Mouse (Mus musculus) MEL (cell line): ENCODE measurements at regions not wholly inside any gene's neighbourhood (a gene's known extent, or its start where the extent isn't known, plus 50 kb on each side); places are given as distances from the start of the nearest gene placed in this dataset.

Experiments used
- DNase-seq: peaks from one replicate; pipeline ENCODE4 v3.0.0; 2011; ENCODE audit warnings: low read depth, low spot score
- H3K27ac ChIP-seq: 2 replicates; pipeline ENCODE4 v1.5.1; 2012; ENCODE audit warnings: low read depth, mild to moderate bottlenecking, control low read depth, low read length, moderate library complexity; ENCODE audit not compliant: control insufficient read depth
- H3K27me3 ChIP-seq, 2 experiments: fragments of 150-350 bp in 1 of 2; sonication (generic) in 1 of 2; 2 replicates each; pipeline ENCODE4 v1.6.1; 2012; ENCODE audit warnings: low read length in 2 of 2, mild to moderate bottlenecking in 2 of 2, improper control_type of control experiment in 1 of 2, moderate library complexity in 1 of 2; ENCODE audit not compliant: insufficient read depth in 2 of 2, control insufficient read depth in 1 of 2
- H3K36me3 ChIP-seq, 2 experiments: 2 replicates each; pipeline ENCODE4 v1.6.1; 2012 to 2014; ENCODE audit warnings: low read length in 2 of 2, improper control_type of control experiment in 1 of 2, inconsistent platforms in 1 of 2, mild to moderate bottlenecking in 1 of 2; ENCODE audit not compliant: insufficient read depth in 2 of 2, control insufficient read depth in 1 of 2
- H3K4me1 ChIP-seq, 2 experiments: fragments of 150-350 bp in 1 of 2; sonication (generic) in 1 of 2; 2 replicates each; pipeline ENCODE4 v1.6.1; 2012; ENCODE audit warnings: low read length in 2 of 2, improper control_type of control experiment in 1 of 2, mild to moderate bottlenecking in 1 of 2; ENCODE audit not compliant: insufficient read depth in 2 of 2, control insufficient read depth in 1 of 2
- H3K4me3 ChIP-seq, 2 experiments: fragments of 150-350 bp in 1 of 2; sonication (generic) in 1 of 2; 2 replicates each; pipeline ENCODE4 v1.5.1; 2012; ENCODE audit warnings: low read depth in 2 of 2, low read length in 2 of 2, mild to moderate bottlenecking in 2 of 2, moderate library complexity in 2 of 2, control low read depth in 1 of 2, improper control_type of control experiment in 1 of 2; ENCODE audit not compliant: control insufficient read depth in 1 of 2, insufficient read depth in 1 of 2
- H3K79me2 ChIP-seq: 2 replicates; pipeline ENCODE4 v1.6.1; 2012; ENCODE audit warnings: mild to moderate bottlenecking, low read length, moderate library complexity; ENCODE audit not compliant: control insufficient read depth, poor library complexity, insufficient read depth
- H3K9ac ChIP-seq: 2 replicates; pipeline ENCODE4 v1.6.1; 2012; ENCODE audit warnings: low read depth, mild to moderate bottlenecking, control low read depth, low read length, moderate library complexity; ENCODE audit not compliant: control insufficient read depth, poor library complexity, severe bottlenecking
- H3K9me3 ChIP-seq: fragments of 150-350 bp; sonication (generic); replicated peaks from 2 replicates; pipeline ENCODE4 v1.6.1; 2012; ENCODE audit warnings: mild to moderate bottlenecking, low read length, improper control_type of control experiment, moderate library complexity; ENCODE audit not compliant: insufficient read depth
- CHD1 ChIP-seq: IDR thresholded peaks from 2 replicates; pipeline ENCODE4 v1.6.1; 2012; ENCODE audit warnings: low read depth, mild to moderate bottlenecking, inconsistent platforms, low read length, improper control_type of control experiment
- CHD2 ChIP-seq: IDR thresholded peaks from 2 replicates; pipeline ENCODE4 v1.6.1; 2011; ENCODE audit warnings: low read length, improper control_type of control experiment
- ETS1 ChIP-seq: IDR thresholded peaks from 2 replicates; pipeline ENCODE4 v1.6.1; 2012; ENCODE audit warnings: low read depth, mild to moderate bottlenecking, inconsistent platforms, low read length, improper control_type of control experiment, moderate library complexity
- GABPA ChIP-seq: IDR thresholded peaks from 2 replicates; pipeline ENCODE4 v1.6.1; 2012; ENCODE audit warnings: low read depth, mild to moderate bottlenecking, inconsistent platforms, low read length, improper control_type of control experiment, moderate library complexity
- JUND ChIP-seq: IDR thresholded peaks from 2 replicates; pipeline ENCODE4 v1.6.1; 2011; ENCODE audit warnings: low read depth, mild to moderate bottlenecking, improper control_type of control experiment, low read length
- KAT2A ChIP-seq: conservative IDR thresholded peaks from 2 replicates; pipeline ENCODE4 v1.6.1; 2012; ENCODE audit warnings: low read depth, low read length, improper control_type of control experiment, inconsistent platforms
- MAZ ChIP-seq: IDR thresholded peaks from 2 replicates; pipeline ENCODE4 v1.6.1; 2012; ENCODE audit warnings: low read depth, mild to moderate bottlenecking, inconsistent platforms, low read length, improper control_type of control experiment
- MXI1 ChIP-seq: IDR thresholded peaks from 2 replicates; pipeline ENCODE4 v1.6.1; 2011; ENCODE audit warnings: mild to moderate bottlenecking, low read depth, low read length, improper control_type of control experiment
- MYB ChIP-seq: IDR thresholded peaks from 2 replicates; pipeline ENCODE4 v1.6.1; 2011; ENCODE audit warnings: mild to moderate bottlenecking, low read depth, low read length, improper control_type of control experiment
- NELFE ChIP-seq: IDR thresholded peaks from 2 replicates; pipeline ENCODE4 v1.6.1; 2011; ENCODE audit warnings: low read depth, low read length, improper control_type of control experiment
- NRF1 ChIP-seq: IDR thresholded peaks from 2 replicates; pipeline ENCODE4 v1.6.1; 2014; ENCODE audit warnings: low read depth, mild to moderate bottlenecking, inconsistent platforms, low read length, improper control_type of control experiment, moderate library complexity; ENCODE audit not compliant: poor library complexity, insufficient read depth, severe bottlenecking
- POLR2A ChIP-seq, 2 experiments: IDR thresholded peaks; 2 replicates each; pipeline ENCODE4 v1.6.1; 2011 to 2012; ENCODE audit warnings: low read length in 2 of 2, mild to moderate bottlenecking in 2 of 2, control low read depth in 1 of 2, improper control_type of control experiment in 1 of 2, low read depth in 1 of 2, moderate library complexity in 1 of 2; ENCODE audit not compliant: control insufficient read depth in 1 of 2, insufficient read depth in 1 of 2, poor library complexity in 1 of 2
- POLR2AphosphoS5 ChIP-seq: IDR thresholded peaks from 2 replicates; pipeline ENCODE4 v1.6.1; 2012; ENCODE audit warnings: low read depth, borderline replicate concordance, mild to moderate bottlenecking, inconsistent platforms, low read length, moderate library complexity, mixed read lengths
- RAD21 ChIP-seq: IDR thresholded peaks from 2 replicates; pipeline ENCODE4 v1.6.1; 2011; ENCODE audit warnings: mild to moderate bottlenecking, low read depth, low read length, improper control_type of control experiment
- RCOR1 ChIP-seq: IDR thresholded peaks from 2 replicates; pipeline ENCODE4 v1.6.1; 2012; ENCODE audit warnings: low read depth, mild to moderate bottlenecking, inconsistent platforms, low read length, improper control_type of control experiment
- SIN3A ChIP-seq: IDR thresholded peaks from 2 replicates; pipeline ENCODE4 v1.6.1; 2012; ENCODE audit warnings: low read length, improper control_type of control experiment, inconsistent platforms
- TBP ChIP-seq: IDR thresholded peaks from 2 replicates; pipeline ENCODE4 v1.8.0; 2011; ENCODE audit warnings: low read depth, low read length, improper control_type of control experiment
- UBTF ChIP-seq: IDR thresholded peaks from 2 replicates; pipeline ENCODE4 v1.6.1; 2012; ENCODE audit warnings: low read depth, mild to moderate bottlenecking, inconsistent platforms, low read length, improper control_type of control experiment, moderate library complexity, borderline replicate concordance; ENCODE audit not compliant: insufficient read depth
- USF1 ChIP-seq: IDR thresholded peaks from 2 replicates; pipeline ENCODE4 v1.6.1; 2014; ENCODE audit warnings: low read depth, mild to moderate bottlenecking, inconsistent platforms, low read length, improper control_type of control experiment, moderate library complexity
- USF2 ChIP-seq, 2 experiments: IDR thresholded peaks; 2 replicates each; pipeline ENCODE4 v1.6.1; 2011 to 2012; ENCODE audit warnings: improper control_type of control experiment in 2 of 2, low read length in 2 of 2, borderline replicate concordance in 1 of 2, inconsistent platforms in 1 of 2, low read depth in 1 of 2, mild to moderate bottlenecking in 1 of 2; ENCODE audit not compliant: insufficient read depth in 1 of 2
- ZKSCAN1 ChIP-seq: IDR thresholded peaks from 2 replicates; pipeline ENCODE4 v1.6.1; 2012; ENCODE audit warnings: low read depth, mild to moderate bottlenecking, inconsistent platforms, low read length, improper control_type of control experiment, moderate library complexity
- ZMIZ1 ChIP-seq: IDR thresholded peaks from 2 replicates; pipeline ENCODE4 v1.6.1; 2012; ENCODE audit warnings: low read depth, mild to moderate bottlenecking, inconsistent platforms, low read length, improper control_type of control experiment, moderate library complexity

DNA sequence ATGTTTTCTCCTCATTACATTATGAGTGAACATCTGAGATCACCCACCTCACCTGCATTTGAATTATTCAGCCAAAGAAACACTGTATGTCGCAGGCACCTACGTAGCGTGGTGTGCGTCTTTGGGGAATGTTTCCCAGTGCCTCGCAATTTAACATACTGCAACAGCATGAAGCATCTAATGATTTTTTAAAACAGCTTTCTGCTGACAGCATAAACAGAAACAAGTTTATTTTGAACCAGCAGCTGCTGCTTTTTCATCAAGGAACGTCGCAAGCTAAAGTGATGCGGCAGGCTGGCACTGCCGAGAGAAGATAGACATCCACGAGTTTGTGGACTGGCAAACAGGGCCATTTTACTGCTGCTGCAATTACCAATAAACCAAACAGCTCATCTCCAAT is 950.7 kb downstream of the Rps29 start:
- DNase-seq = no peak
- TF ChIP-seq NELFE = no peak
- no peak for TF ChIP-seq NRF1
- no peak for TF ChIP-seq UBTF
- no peak for TF ChIP-seq ZKSCAN1
- TF ChIP-seq MXI1 = no peak
- TF ChIP-seq SIN3A = no peak
- TF ChIP-seq ETS1 = no peak
- TF ChIP-seq RAD21 = no peak
- H3K4me1 ChIP-seq = no peaks in the 10 kb centered on the region
- H3K27ac ChIP-seq = no peak overlapping the region
- H3K9me3 ChIP-seq = no peaks in the 10 kb centered on the region
- H3K36me3 ChIP-seq = no peaks in the 10 kb centered on the region
- no peaks in the 10 kb centered on the region for H3K27me3 ChIP-seq
- no peak overlapping the region for H3K4me3 ChIP-seq
- no peak overlapping the region for H3K9ac ChIP-seq
- H3K79me2 ChIP-seq = no peaks in the 10 kb centered on the region

DNA sequence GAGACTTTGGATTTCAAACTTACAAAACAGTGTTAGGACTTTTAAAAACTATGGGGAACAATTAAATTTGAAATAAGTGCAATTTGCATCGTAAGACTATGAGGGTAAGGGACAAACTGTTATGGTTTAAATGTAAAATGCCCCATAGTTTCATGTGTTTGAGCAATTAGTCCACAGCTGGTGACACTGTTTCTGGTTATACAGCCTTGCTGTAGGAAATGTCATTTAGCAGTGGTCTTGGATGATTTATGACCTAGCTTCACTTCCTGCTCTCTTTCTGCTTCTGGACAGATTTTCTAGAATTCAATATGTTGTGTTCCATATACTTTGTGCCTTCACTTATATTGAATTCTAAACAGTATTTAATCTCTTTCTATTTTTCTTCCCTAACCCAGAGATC is 961.5 kb upstream of the Mdga2 start:
- Histone ChIP-seq H3K9ac (no peak overlapping the region), H3K27me3 (no peaks in the 10 kb centered on the region)

DNA sequence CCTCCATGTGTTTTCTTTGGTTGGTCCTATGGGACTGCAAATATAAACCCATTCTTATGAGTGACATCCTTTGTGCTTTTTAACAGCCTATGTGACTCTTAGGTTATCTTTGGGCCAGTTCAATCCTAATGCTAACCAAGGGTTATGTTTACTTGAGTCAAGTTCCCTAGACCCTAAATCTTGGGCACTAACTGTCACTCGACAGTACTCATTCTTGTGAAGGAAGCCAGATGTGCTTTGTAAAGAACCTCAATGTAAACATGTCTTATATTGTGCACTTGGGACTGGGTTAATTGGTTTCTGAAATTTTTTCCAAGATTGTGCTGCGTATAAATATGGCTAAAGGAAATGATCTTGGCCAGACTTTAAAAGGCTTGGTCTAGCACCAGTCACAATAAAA is 939.0 kb upstream of the Mdga2 start:
- Histone ChIP-seq H3K4me3 (no peak overlapping the region), H3K36me3 (no peaks in the 10 kb centered on the region), H3K9me3 (no peaks in the 10 kb centered on the region), H3K9ac (no peak overlapping the region), H3K27ac (no peak overlapping the region), H3K79me2 (no peaks in the 10 kb centered on the region), H3K27me3 (no peaks in the 10 kb centered on the region), H3K4me1 (no peaks in the 10 kb centered on the region)
- TF ChIP-seq GABPA = no peak
- TF ChIP-seq ZMIZ1 = no peak
- TF ChIP-seq MXI1 = no peak
- TF ChIP-seq USF2 (IDR thresholded peaks at IDR 0.05; ENCODE audit: borderline replicate concordance in 1 of 2, insufficient read depth in 1 of 2, low read depth in 1 of 2, low read length in 2 of 2) = no peak
- no peak for TF ChIP-seq MYB
- TF ChIP-seq KAT2A = no peak
- TF ChIP-seq CHD1 = no peak
- TF ChIP-seq USF1 = no peak
- TF ChIP-seq CHD2 = no peak
- no peak for TF ChIP-seq RCOR1
- no peak for TF ChIP-seq TBP
- TF ChIP-seq POLR2A (IDR thresholded peaks at IDR 0.05; ENCODE audit: control insufficient read depth in 1 of 2, insufficient read depth in 1 of 2, low read depth in 1 of 2, low read length in 2 of 2, poor library complexity in 1 of 2) = no peak
- no peak for TF ChIP-seq MAZ
- TF ChIP-seq JUND = no peak
- no peak for DNase-seq

More for the DNA sequence above, 961.5 kb upstream of the Mdga2 start:
- no peak for DNase-seq
- H3K36me3 ChIP-seq = no peaks in the 10 kb centered on the region
- H3K27ac ChIP-seq = no peak overlapping the region
- H3K79me2 ChIP-seq = no peaks in the 10 kb centered on the region
- H3K4me1 ChIP-seq = no peaks in the 10 kb centered on the region
- TF ChIP-seq POLR2AphosphoS5 = no peak
- no peak overlapping the region for H3K4me3 ChIP-seq
- no peaks in the 10 kb centered on the region for H3K9me3 ChIP-seq
